In the genomic region with DNA sequence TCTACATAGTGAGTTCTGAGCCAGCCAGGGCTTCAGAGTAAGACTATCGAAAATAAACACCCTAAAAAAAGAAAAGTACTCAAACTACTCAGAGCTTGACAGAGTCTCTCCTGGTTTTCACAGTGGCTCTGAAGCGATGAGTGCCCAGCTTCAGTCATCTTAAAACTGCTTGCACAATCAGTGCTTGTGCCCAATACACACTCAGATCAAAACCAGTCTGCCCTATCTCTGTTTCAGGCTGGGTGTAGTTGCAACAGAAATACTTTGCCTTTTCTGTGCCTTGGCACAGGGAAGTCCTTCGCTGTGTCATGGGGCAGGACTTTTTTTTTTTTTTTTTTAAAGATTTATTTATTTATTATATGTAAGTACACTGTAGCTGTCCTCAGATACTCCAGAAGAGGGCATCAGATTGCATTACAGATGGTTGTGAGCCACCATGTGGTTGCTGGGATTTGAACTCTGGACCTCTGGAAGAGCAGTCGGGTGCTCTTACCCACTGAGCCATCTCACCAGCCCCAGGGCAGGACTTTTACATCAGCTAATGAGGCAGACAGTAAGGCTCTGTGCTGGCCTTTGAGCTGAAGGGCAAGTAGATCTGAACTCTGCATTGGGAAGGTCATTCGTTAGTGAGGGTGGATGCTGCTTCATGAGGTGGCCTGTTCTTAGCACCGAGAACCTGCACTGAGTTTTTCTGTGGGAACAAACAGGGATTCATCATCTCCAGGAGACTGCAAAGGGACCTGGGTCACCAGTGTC, we compare ENCODE assay signal across 18 mouse cellular contexts. TPM values are rescaled to one million over a fixed set of nuclear protein-coding genes. Genes with fewer than 3 reads are reported as not detected.
DNase-seq lines count a peak whose midpoint lies in the region; ATAC-seq and TF ChIP-seq lines count a peak whose summit lies in the region.
"Had no signal": no experiment of that assay in that cellular context is flagged by ENCODE, and none has a peak within 500 bp of the region (broad histone marks: within the 10 kb centered on the region; RNA-seq: fewer than 3 reads in every experiment).

No protein-coding gene starts in this region.

- H3K9ac ChIP-seq in heart, embryonic 16.5 days (ENCODE audit: low read length): no peak overlapping the region
- no peak overlapping the region for H3K9ac ChIP-seq in heart, embryonic 11.5 days (ENCODE audit: low read depth, low read length)
- H3K9ac ChIP-seq in neural tube, embryonic 15.5 days (replicated peaks): no peak overlapping the region
- H3K9ac ChIP-seq: embryonic facial prominence, embryonic 12.5 days; forebrain, embryonic 15.5 days; limb, embryonic 12.5 days; liver, embryonic 14.5 days had no signal

- TF ChIP-seq CTCF in layer of hippocampus, adult 2 months (conservative IDR thresholded peaks at IDR 0.05): peak; percentile 34; the same call in 1 of the 2 replicates

- H3K4me1 ChIP-seq in heart, embryonic 16.5 days (ENCODE audit: control insufficient read depth, insufficient read depth, low read length): peaks cover 12% of the 10 kb centered on the region
- peaks cover 2% of the 10 kb centered on the region; the same call in 1 of the 2 replicates for H3K4me1 ChIP-seq in heart, embryonic 11.5 days (ENCODE audit: control insufficient read depth, insufficient read depth, low read length)
- H3K4me1 ChIP-seq in neural tube, embryonic 15.5 days: peaks cover 4% of the 10 kb centered on the region
- H3K4me1 ChIP-seq: embryonic facial prominence, embryonic 12.5 days; forebrain, embryonic 15.5 days; limb, embryonic 12.5 days; midbrain, embryonic 10.5 days had no signal

- no peak overlapping the region for H3K4me2 ChIP-seq in heart, embryonic 16.5 days (ENCODE audit: low read depth, low read length)
- H3K4me2 ChIP-seq in heart, embryonic 11.5 days: no peak overlapping the region
- H3K4me2 ChIP-seq in neural tube, embryonic 15.5 days: no peak overlapping the region
- H3K4me2 ChIP-seq: embryonic facial prominence, embryonic 12.5 days; forebrain, embryonic 15.5 days; limb, embryonic 12.5 days had no signal

- no peaks in the 10 kb centered on the region for H3K27me3 ChIP-seq in heart, embryonic 16.5 days (ENCODE audit: control insufficient read depth, insufficient read depth, low read length)
- H3K27me3 ChIP-seq in heart, embryonic 11.5 days (ENCODE audit: control insufficient read depth, insufficient read depth, low read length): no peaks in the 10 kb centered on the region
- H3K27me3 ChIP-seq in neural tube, embryonic 15.5 days (replicated peaks): no peaks in the 10 kb centered on the region
- H3K27me3 ChIP-seq: embryonic facial prominence, embryonic 12.5 days; forebrain, embryonic 15.5 days; limb, embryonic 12.5 days had no signal

- 76% methylated on average over 6 of the region's 6 CpGs for WGBS in heart, embryonic 16.5 days
- WGBS in heart, embryonic 11.5 days (ENCODE audit: insufficient replicate concordance): 89% methylated on average over 6 of the region's 6 CpGs
- WGBS in neural tube, embryonic 15.5 days: 90% methylated on average over 6 of the region's 6 CpGs

- no peak overlapping the region for H3K4me3 ChIP-seq in heart, embryonic 16.5 days (ENCODE audit: low read length)
- no peak overlapping the region for H3K4me3 ChIP-seq in heart, embryonic 11.5 days (ENCODE audit: low read depth, low read length)
- H3K4me3 ChIP-seq in layer of hippocampus, adult 2 months: no peak overlapping the region
- H3K4me3 ChIP-seq in neural tube, embryonic 15.5 days (replicated peaks): no peak overlapping the region
- H3K4me3 ChIP-seq: embryonic facial prominence, embryonic 12.5 days; erythroblast, embryonic 14.5 days; forebrain, embryonic 15.5 days; limb, embryonic 12.5 days; midbrain, embryonic 10.5 days had no signal

- peaks cover 29% of the 10 kb centered on the region for H3K36me3 ChIP-seq in heart, embryonic 16.5 days (ENCODE audit: control insufficient read depth, insufficient read depth)
- H3K36me3 ChIP-seq in heart, embryonic 11.5 days (ENCODE audit: control insufficient read depth, insufficient read depth, low read length): peaks cover 11% of the 10 kb centered on the region
- H3K36me3 ChIP-seq in neural tube, embryonic 15.5 days: peaks cover 29% of the 10 kb centered on the region

- H3K9me3 ChIP-seq in heart, embryonic 16.5 days (replicated peaks; ENCODE audit: control insufficient read depth, low read length): no peaks in the 10 kb centered on the region
- H3K9me3 ChIP-seq in heart, embryonic 11.5 days (replicated peaks; ENCODE audit: control insufficient read depth, low read length): no peaks in the 10 kb centered on the region
- H3K9me3 ChIP-seq in neural tube, embryonic 15.5 days (replicated peaks): no peaks in the 10 kb centered on the region
- H3K9me3 ChIP-seq: embryonic facial prominence, embryonic 12.5 days; forebrain, embryonic 15.5 days; limb, embryonic 12.5 days; midbrain, embryonic 10.5 days had no signal

- peak overlapping the region; percentile 29; the same call in 1 of the 2 replicates for H3K27ac ChIP-seq in heart, embryonic 16.5 days (ENCODE audit: low read length)
- no peak overlapping the region for H3K27ac ChIP-seq in heart, embryonic 11.5 days (ENCODE audit: low read depth, low read length)
- H3K27ac ChIP-seq in layer of hippocampus, adult 2 months: peak overlapping the region; percentile 54
- no peak overlapping the region for H3K27ac ChIP-seq in neural tube, embryonic 15.5 days (replicated peaks)
- H3K27ac ChIP-seq: embryonic facial prominence, embryonic 12.5 days; forebrain, embryonic 15.5 days; limb, embryonic 12.5 days; liver, embryonic 14.5 days; macrophage; midbrain, embryonic 10.5 days had no signal

- no peak for ATAC-seq in heart, embryonic 16.5 days (replicated peaks; ENCODE audit: extremely low read depth, insufficient read depth, low FRiP score)
- ATAC-seq in heart, embryonic 11.5 days (replicated peaks; ENCODE audit: insufficient number of reproducible peaks, low FRiP score, low TSS enrichment): no peak
- no peak for ATAC-seq in neural tube, embryonic 15.5 days (ENCODE audit: low FRiP score)
- ATAC-seq: forebrain, embryonic 15.5 days had no signal

- no peak for DNase-seq in layer of hippocampus, adult 2 months (ENCODE audit: low spot score in 2 of 2)
- no peak for DNase-seq in layer of hippocampus, adult 9-11 months
- peak; percentile 72 for DNase-seq in adipocyte (ENCODE audit: low spot score)
- DNase-seq in kidney, postnatal 36 days: peak; percentile 33 to 35
- DNase-seq: cerebellum, adult 9-11 months; heart, adult 11 months; retina, postnatal 1 day; right cerebral cortex, postnatal 4 days had no signal

RNA-seq across cellular contexts. Expression of gene Aco2, which starts 14.9 kb away (rescaled TPM):
- polyA plus RNA-seq in heart, embryonic 16.5 days (2015; fragmentation: Nextera tagmentation; extraction: Ambion mirVana): 769 and 804 TPM in 2 replicates
- polyA plus RNA-seq in heart, embryonic 11.5 days (2014; fragmentation: Nextera tagmentation; extraction: Ambion mirVana): 398 and 483 TPM in 2 replicates
- 100 to 1,000 TPM; 442 to 446 TPM for total RNA-seq in layer of hippocampus, adult 2 months (2021)
- polyA plus RNA-seq in neural tube, embryonic 15.5 days (2015; fragmentation: Nextera tagmentation; extraction: Ambion mirVana): 295 and 298 TPM in 2 replicates

RNA-seq across cellular contexts. Expression of gene Phf5a, which starts 15.3 kb away (rescaled TPM):
- polyA plus RNA-seq in heart, embryonic 16.5 days (2015; fragmentation: Nextera tagmentation; extraction: Ambion mirVana): 98.6 and 103 TPM in 2 replicates
- 119 and 131 TPM in 2 replicates for polyA plus RNA-seq in heart, embryonic 11.5 days (2014; fragmentation: Nextera tagmentation; extraction: Ambion mirVana)
- total RNA-seq in layer of hippocampus, adult 2 months (2021): 10 to 100 TPM; 33.0 to 36.8 TPM
- polyA plus RNA-seq in neural tube, embryonic 15.5 days (2015; fragmentation: Nextera tagmentation; extraction: Ambion mirVana): 111 and 122 TPM in 2 replicates

RNA-seq across cellular contexts. Expression of gene Tob2, which starts 28.4 kb away (rescaled TPM):
- 17.5 and 17.8 TPM in 2 replicates for polyA plus RNA-seq in heart, embryonic 16.5 days (2015; fragmentation: Nextera tagmentation; extraction: Ambion mirVana)
- 9.9 and 12.1 TPM in 2 replicates for polyA plus RNA-seq in heart, embryonic 11.5 days (2014; fragmentation: Nextera tagmentation; extraction: Ambion mirVana)
- total RNA-seq in layer of hippocampus, adult 2 months (2021): 10 to 100 TPM; 28.6 to 38.4 TPM
- 14.7 and 16.1 TPM in 2 replicates for polyA plus RNA-seq in neural tube, embryonic 15.5 days (2015; fragmentation: Nextera tagmentation; extraction: Ambion mirVana)

RNA-seq across cellular contexts. Expression of gene Polr3h, which starts 39.1 kb away (rescaled TPM):
- polyA plus RNA-seq in heart, embryonic 16.5 days (2015; fragmentation: Nextera tagmentation; extraction: Ambion mirVana): 157 and 161 TPM in 2 replicates
- 120 and 121 TPM in 2 replicates for polyA plus RNA-seq in heart, embryonic 11.5 days (2014; fragmentation: Nextera tagmentation; extraction: Ambion mirVana)
- 10 to 100 TPM; 44.8 to 51.4 TPM for total RNA-seq in layer of hippocampus, adult 2 months (2021)
- polyA plus RNA-seq in neural tube, embryonic 15.5 days (2015; fragmentation: Nextera tagmentation; extraction: Ambion mirVana): 93.2 and 107 TPM in 2 replicates

RNA-seq across cellular contexts. Expression of gene Csdc2, which starts 49.6 kb away (rescaled TPM):
- polyA plus RNA-seq in heart, embryonic 16.5 days (2015; fragmentation: Nextera tagmentation; extraction: Ambion mirVana): 5.4 and 6.1 TPM in 2 replicates
- 6.7 and 6.8 TPM in 2 replicates for polyA plus RNA-seq in heart, embryonic 11.5 days (2014; fragmentation: Nextera tagmentation; extraction: Ambion mirVana)
- total RNA-seq in layer of hippocampus, adult 2 months (2021): 10 to 100 TPM; 75.2 to 81.8 TPM
- polyA plus RNA-seq in neural tube, embryonic 15.5 days (2015; fragmentation: Nextera tagmentation; extraction: Ambion mirVana): 194 and 220 TPM in 2 replicates
- polyA plus RNA-seq: erythroblast, embryonic 14.5 days had no signal

Comparison
In these comparisons a context has a peak if more than half of its experiments do, and no peak if none do; other contexts are left out.
1. H3K27ac ChIP-seq: peak in heart, embryonic 16.5 days (single experiment) and layer of hippocampus, adult 2 months (single experiment); none in heart, embryonic 11.5 days (single experiment) and neural tube, embryonic 15.5 days (single experiment).
2. DNase-seq: peak in adipocyte (single experiment) and kidney, postnatal 36 days (2 of 2); none in layer of hippocampus, adult 2 months (0 of 2) and layer of hippocampus, adult 9-11 months (single experiment).